Mouse (Mus musculus) erythroid progenitor cell, adult 5-6 weeks (primary cell): ENCODE data around the gene Crkl. TPM values are rescaled to one million over a fixed set of nuclear protein-coding genes. Genes with fewer than 3 reads are reported as not detected.

ENCODE experiments used
- ATAC-seq: replicated peaks from 2 replicates; pipeline ENCODE4 v1.8.0; 2016; ENCODE audit warnings: moderate number of reproducible peaks, mild to moderate bottlenecking, moderate TSS enrichment, inconsistent platforms; ENCODE audit not compliant: poor library complexity, low FRiP score, severe bottlenecking
- total RNA-seq, 2 experiments: library from RNA; stranded (forward) in 1 of 2; stranded (reverse) in 1 of 2; fragments of 150-400 nt in 1 of 2; fragments of 186-747, 209-891 nt in 1 of 2; gene quantifications; 2 replicates each; pipeline versions ENCODE4 v1.2.3 to v1.2.4; 2015 to 2017; ENCODE audit warnings: low replicate concordance in 2 of 2

The Crkl gene
- total RNA-seq, 2 experiments from 2014 or later, result 24.4 to 25.2 TPM

GRCm38 (mm10) chr16:17524156-17524555, 72.4 kb downstream of the Crkl start:
- no peak for ATAC-seq

GRCm38 (mm10) chr16:17525524-17525923, 73.7 kb downstream of the Crkl start:
- ATAC-seq, result no peak

GRCm38 (mm10) chr16:17526223-17526622, 74.4 kb downstream of the Crkl start:
- no peak for ATAC-seq

GRCm38 (mm10) chr16:17527606-17528005, 75.8 kb downstream of the Crkl start:
- ATAC-seq, result no peak

DNA sequence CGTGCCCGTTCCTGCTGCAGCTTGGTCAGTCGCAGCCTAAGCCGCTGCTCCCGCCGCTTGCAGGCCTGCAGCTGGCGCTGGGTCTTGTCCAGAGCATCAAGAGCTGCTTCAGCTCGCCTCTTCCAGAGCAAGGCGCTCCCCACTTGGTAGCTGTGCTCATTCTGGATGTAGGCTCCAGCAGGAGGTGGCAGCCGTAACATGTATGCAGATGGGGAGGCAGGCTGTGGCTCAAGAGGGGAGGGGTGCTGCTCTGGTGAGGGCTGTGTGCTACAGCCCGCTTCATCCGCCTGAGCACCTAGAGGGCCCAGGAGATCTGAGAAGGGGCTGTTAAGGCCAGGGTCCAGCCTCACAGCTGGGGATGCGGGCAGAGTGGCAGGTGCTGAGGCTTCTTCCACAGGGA, 76.5 kb downstream of the Crkl start:
- no peak for ATAC-seq

DNA sequence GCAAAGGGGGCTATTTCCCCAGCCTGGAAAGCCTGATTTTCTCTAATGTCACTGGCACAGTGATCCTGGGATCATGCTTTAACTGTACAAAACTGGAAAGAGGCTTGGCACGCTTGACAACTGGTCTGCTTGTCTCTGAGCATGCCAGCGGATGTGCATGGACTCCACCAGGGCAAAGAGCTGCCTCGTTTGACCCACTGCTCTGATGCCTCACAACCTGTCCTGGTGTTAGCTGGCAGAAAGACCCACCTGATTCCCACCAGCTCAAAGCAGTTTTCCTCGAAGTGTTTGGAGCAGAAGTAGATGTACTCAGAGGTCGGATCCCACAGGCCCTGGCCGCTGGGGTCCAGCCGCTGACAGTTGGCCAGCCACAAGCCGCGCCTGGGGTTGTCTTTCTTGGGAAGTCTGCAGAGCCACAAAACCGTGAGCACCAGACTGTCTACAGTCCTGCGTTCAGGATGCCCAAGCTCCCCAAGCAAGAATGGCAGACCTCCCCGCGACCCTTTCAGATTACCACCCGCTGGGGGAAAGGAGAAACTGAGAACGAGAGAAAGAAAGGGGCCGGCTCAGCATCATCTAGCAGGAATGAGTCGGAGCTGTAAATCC, 78.3 kb downstream of the Crkl start:
- ATAC-seq, result peak; percentile 39; the same call in 1 of the 2 replicates

- ATAC-seq, result peak; percentile 92
These were observed 79.0 kb downstream of the Crkl start, which contains the start of gene Thap7 for GRCm38 (mm10) chr16:17530640-17531288. Gene Thap7, minus strand, starts transcription at chr16:17531136.

- no peak for ATAC-seq
These were observed 80.5 kb downstream of the Crkl start for GRCm38 (mm10) chr16:17532271-17532670.

- no peak for ATAC-seq
These were observed 81.0 kb downstream of the Crkl start for GRCm38 (mm10) chr16:17532676-17533329.

GRCm38 (mm10) chr16:17536584-17536983, 84.8 kb downstream of the Crkl start:
- ATAC-seq, result no peak

Other genes with a start within 250 kb of the Crkl start
- 110 and 161 TPM in 2 replicates for gene Ube2l3, start 249.3 kb upstream of the Crkl start, total RNA-seq (2015; ENCODE audit: low replicate concordance)
- 31.6 and 40.6 TPM in 2 replicates for gene Ube2l3, start 249.3 kb upstream of the Crkl start, total RNA-seq (2017; ENCODE audit: low replicate concordance)
- gene Rimbp3, start 243.4 kb upstream of the Crkl start, total RNA-seq (2015; ENCODE audit: low replicate concordance), result not detected in 2 replicates
- 0.38 TPM in 1 of 2 replicates, not detected in the other for gene Rimbp3, start 243.4 kb upstream of the Crkl start, total RNA-seq (2017; ENCODE audit: low replicate concordance)
- under 0.01 TPM in 1 of 2 replicates, not detected in the other for gene Hic2, start 218.4 kb upstream of the Crkl start, total RNA-seq (2015; ENCODE audit: low replicate concordance)
- gene Hic2, start 218.4 kb upstream of the Crkl start, total RNA-seq (2017; ENCODE audit: low replicate concordance), result 0.13 and 0.23 TPM in 2 replicates
- gene Tmem191c, start 175.9 kb upstream of the Crkl start, total RNA-seq (2015; ENCODE audit: low replicate concordance), result 4.6 TPM in 1 of 2 replicates, not detected in the other
- gene Tmem191c, start 175.9 kb upstream of the Crkl start, total RNA-seq (2017; ENCODE audit: low replicate concordance), result not detected in 2 replicates
- not detected in 2 replicates for gene Serpind1, start 120.6 kb upstream of the Crkl start, total RNA-seq (2015; ENCODE audit: low replicate concordance)
- gene Serpind1, start 120.6 kb upstream of the Crkl start, total RNA-seq (2017; ENCODE audit: low replicate concordance), result not detected in 2 replicates
- gene Snap29, start 46.0 kb upstream of the Crkl start, total RNA-seq (2015; ENCODE audit: low replicate concordance), result 22.6 and 25.9 TPM in 2 replicates
- 19.0 and 20.7 TPM in 2 replicates for gene Snap29, start 46.0 kb upstream of the Crkl start, total RNA-seq (2017; ENCODE audit: low replicate concordance)
- 15.9 and 72.1 TPM in 2 replicates for gene Pi4ka, start 45.7 kb upstream of the Crkl start, total RNA-seq (2015; ENCODE audit: low replicate concordance)
- 17.1 and 35.3 TPM in 2 replicates for gene Pi4ka, start 45.7 kb upstream of the Crkl start, total RNA-seq (2017; ENCODE audit: low replicate concordance)
- not detected in 2 replicates for gene Aifm3, start 37.6 kb downstream of the Crkl start, total RNA-seq (2015; ENCODE audit: low replicate concordance)
- not detected in 2 replicates for gene Aifm3, start 37.6 kb downstream of the Crkl start, total RNA-seq (2017; ENCODE audit: low replicate concordance)
- gene Lztr1, start 56.7 kb downstream of the Crkl start, total RNA-seq (2015; ENCODE audit: low replicate concordance), result 15.5 and 43.6 TPM in 2 replicates
- gene Lztr1, start 56.7 kb downstream of the Crkl start, total RNA-seq (2017; ENCODE audit: low replicate concordance), result 33.1 and 54.4 TPM in 2 replicates
- gene Thap7, start 79.1 kb downstream of the Crkl start, total RNA-seq (2015; ENCODE audit: low replicate concordance), result 9.6 and 24.1 TPM in 2 replicates
- gene Thap7, start 79.1 kb downstream of the Crkl start, total RNA-seq (2017; ENCODE audit: low replicate concordance), result 10.8 and 16.3 TPM in 2 replicates
- gene Lrrc74b, start 109.3 kb downstream of the Crkl start, total RNA-seq (2015; ENCODE audit: low replicate concordance), result not detected in 2 replicates
- gene Lrrc74b, start 109.3 kb downstream of the Crkl start, total RNA-seq (2017; ENCODE audit: low replicate concordance), result not detected in 2 replicates
- not detected in 2 replicates for gene P2rx6, start 109.9 kb downstream of the Crkl start, total RNA-seq (2015; ENCODE audit: low replicate concordance)
- gene P2rx6, start 109.9 kb downstream of the Crkl start, total RNA-seq (2017; ENCODE audit: low replicate concordance), result not detected in 2 replicates
- gene Slc7a4, start 131.2 kb downstream of the Crkl start, total RNA-seq (2015; ENCODE audit: low replicate concordance), result 2.2 TPM in 1 of 2 replicates, not detected in the other
- not detected in 2 replicates for gene Slc7a4, start 131.2 kb downstream of the Crkl start, total RNA-seq (2017; ENCODE audit: low replicate concordance)
- 59.1 and 97.3 TPM in 2 replicates for gene Smpd4, start 167.4 kb downstream of the Crkl start, total RNA-seq (2015; ENCODE audit: low replicate concordance)
- gene Smpd4, start 167.4 kb downstream of the Crkl start, total RNA-seq (2017; ENCODE audit: low replicate concordance), result 32.6 and 43.5 TPM in 2 replicates
- gene Ccdc74a, start 194.5 kb downstream of the Crkl start, total RNA-seq (2015; ENCODE audit: low replicate concordance), result 5.0 and 11.5 TPM in 2 replicates
- 2.8 and 13.5 TPM in 2 replicates for gene Ccdc74a, start 194.5 kb downstream of the Crkl start, total RNA-seq (2017; ENCODE audit: low replicate concordance)